8 mouse cellular contexts compared by ENCODE assay signal in the genomic region with DNA sequence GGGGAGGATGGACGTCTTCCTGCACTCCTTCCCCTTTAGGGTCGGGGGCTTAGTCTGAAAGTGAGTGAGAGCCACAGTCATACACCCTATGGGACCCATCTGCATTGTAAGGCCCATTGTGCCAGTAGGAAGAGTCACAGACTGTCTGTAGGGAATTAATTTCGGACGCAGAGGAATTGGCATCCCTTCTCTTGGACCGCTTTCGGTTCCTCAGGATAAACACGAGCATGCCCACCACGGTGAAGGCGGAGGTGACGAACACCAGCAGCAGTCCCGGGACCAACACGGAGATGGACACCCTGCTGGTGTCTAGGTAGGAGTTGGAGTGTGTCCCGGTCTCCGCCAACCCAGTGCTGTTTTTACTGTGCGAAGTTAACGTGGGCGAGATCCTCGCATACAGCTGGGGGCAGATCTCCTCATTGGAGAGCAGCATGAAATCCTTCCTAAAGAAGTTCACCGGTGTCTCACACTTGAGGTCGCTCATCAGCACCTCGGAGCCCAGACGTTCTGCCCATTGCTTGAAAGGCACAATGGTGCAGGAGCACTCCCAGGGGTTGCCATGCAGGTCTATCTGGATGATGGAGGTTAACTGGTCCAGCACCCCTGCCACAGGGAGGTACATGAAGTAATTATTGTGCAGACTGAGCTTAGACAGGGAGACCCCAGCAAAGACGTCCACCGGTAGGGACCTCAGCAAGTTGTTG. TPM values are rescaled to one million over a fixed set of nuclear protein-coding genes. Genes with fewer than 3 reads are reported as not detected.
DNase-seq lines count a peak whose midpoint lies in the region; ATAC-seq and TF ChIP-seq lines count a peak whose summit lies in the region.

No protein-coding gene starts in this region.

- DNase-seq in testis, postnatal 10 days (ENCODE audit: low spot score): peak; percentile 32
- no peak for DNase-seq in testis, postnatal 14 days (ENCODE audit: low spot score)
- DNase-seq in layer of hippocampus, adult 11-12 months (ENCODE audit: low spot score): peak; percentile 57
- DNase-seq in liver, postnatal 0 days: no peak
- DNase-seq in adrenal gland, postnatal 4 days (ENCODE audit: low spot score in 2 of 2): no peak
- no peak for DNase-seq in c-Kit-positive CD71-positive TER-119-positive erythroid progenitor cells, embryonic 14.5 days (ENCODE audit: low spot score)

- H3K36me3 ChIP-seq in liver, postnatal 0 days (replicated peaks; ENCODE audit: insufficient read depth, low read length): no peaks in the 10 kb centered on the region
- no peaks in the 10 kb centered on the region for H3K36me3 ChIP-seq in small intestine, adult 2 months (ENCODE audit: control insufficient read depth, insufficient read depth, low read length)

- TF ChIP-seq EP300 in liver, postnatal 0 days (IDR thresholded peaks at IDR 0.05; ENCODE audit: low read depth): no peak

- ATAC-seq in liver, postnatal 0 days: no peak

- H3K4me3 ChIP-seq in embryonic fibroblast, embryonic 13.5 days (ENCODE audit: insufficient read depth, low read length): peak overlapping the region; percentile 26
- no peak overlapping the region for H3K4me3 ChIP-seq in liver, postnatal 0 days (ENCODE audit: low read depth, low read length)
- H3K4me3 ChIP-seq in small intestine, adult 2 months (ENCODE audit: low read depth, low read length): peak overlapping the region; percentile 8; the same call in 1 of the 2 replicates

- no peaks in the 10 kb centered on the region for H3K9me3 ChIP-seq in liver, postnatal 0 days (ENCODE audit: low read length)

- peaks cover 3% of the 10 kb centered on the region for H3K4me1 ChIP-seq in embryonic fibroblast, embryonic 13.5 days (ENCODE audit: control insufficient read depth, insufficient read depth, low read length)
- no peaks in the 10 kb centered on the region for H3K4me1 ChIP-seq in liver, postnatal 0 days (ENCODE audit: insufficient read depth)
- no peaks in the 10 kb centered on the region for H3K4me1 ChIP-seq in small intestine, adult 2 months (ENCODE audit: control insufficient read depth, insufficient read depth, insufficient read length, low read length)

- peaks cover 24% of the 10 kb centered on the region for H3K27me3 ChIP-seq in liver, postnatal 0 days (ENCODE audit: insufficient read depth, low read length)
- H3K27me3 ChIP-seq in small intestine, adult 2 months (ENCODE audit: control insufficient read depth, insufficient read depth, low read length): no peaks in the 10 kb centered on the region

- H3K9ac ChIP-seq in liver, postnatal 0 days (replicated peaks): no peak overlapping the region

- WGBS in liver, postnatal 0 days (ENCODE audit: insufficient replicate concordance): 2% methylated on average over 24 of the region's 24 CpGs
- 6% methylated on average over 24 of the region's 24 CpGs for WGBS in small intestine, adult 2 months

- no peak for TF ChIP-seq POLR2A in embryonic fibroblast, embryonic 13.5 days (IDR thresholded peaks at IDR 0.05; ENCODE audit: low read depth, low read length)
- no peak for TF ChIP-seq POLR2A in small intestine, adult 2 months (IDR thresholded peaks at IDR 0.05; ENCODE audit: low read depth, low read length)

- H3K27ac ChIP-seq in embryonic fibroblast, embryonic 13.5 days (ENCODE audit: insufficient read depth, low read length): no peak overlapping the region
- no peak overlapping the region for H3K27ac ChIP-seq in liver, postnatal 0 days (ENCODE audit: low read depth)
- H3K27ac ChIP-seq in small intestine, adult 2 months (ENCODE audit: insufficient read depth, low read depth, low read length): no peak overlapping the region

- H3K4me2 ChIP-seq in liver, postnatal 0 days (ENCODE audit: low read depth, low read length): peak overlapping the region; percentile 40

- no peak for TF ChIP-seq CTCF in embryonic fibroblast, embryonic 13.5 days (IDR thresholded peaks at IDR 0.05; ENCODE audit: borderline replicate concordance, insufficient read depth, low read length)
- no peak for TF ChIP-seq CTCF in liver, postnatal 0 days (IDR thresholded peaks at IDR 0.05; ENCODE audit: low read depth)
- no peak for TF ChIP-seq CTCF in small intestine, adult 2 months (IDR thresholded peaks at IDR 0.05; ENCODE audit: extremely low read depth, insufficient read length, insufficient replicate concordance, low read depth, low read length)

RNA-seq across cellular contexts. Expression of a gene that starts 2.7 kb away (rescaled TPM):
- polyA plus RNA-seq in embryonic fibroblast, embryonic 13.5 days (2011; ENCODE audit: insufficient read length, low read depth, missing spikeins): 0.19 TPM in 1 of 2 replicates, not detected in the other
- polyA plus RNA-seq in liver, postnatal 0 days (2015; fragmentation: Nextera tagmentation; extraction: Ambion mirVana): not detected in 2 replicates
- polyA plus RNA-seq in small intestine, adult 2 months (2012; rRNA removed): 0.03 TPM in 1 of 2 replicates, not detected in the other
- total RNA-seq in adrenal gland, postnatal 4 days (2021): 1 to 10 TPM; 3.4 to 3.5 TPM

Comparison
In these comparisons a context has a peak if more than half of its experiments do, and no peak if none do; other contexts are left out.
1. DNase-seq: peak in testis, postnatal 10 days (single experiment) and layer of hippocampus, adult 11-12 months (single experiment); none in testis, postnatal 14 days (single experiment), liver, postnatal 0 days (single experiment), adrenal gland, postnatal 4 days (0 of 2) and c-Kit-positive CD71-positive TER-119-positive erythroid progenitor cells, embryonic 14.5 days (single experiment).